Mouse (Mus musculus) liver, postnatal 0 days (tissue): ENCODE data around the gene Plxnd1.
A peak's percentile ranks its signal among the peaks of the same experiment; 100 is the strongest.

Experiments
- CTCF ChIP-seq: sonication (generic); IDR thresholded peaks from 2 replicates; pipeline ENCODE4 v1.5.1; 2016; ENCODE audit warnings: antibody characterized with exemption, low read depth
- EP300 ChIP-seq: IDR thresholded peaks from 2 replicates; pipeline ENCODE4 v1.6.1; 2016; ENCODE audit warnings: antibody characterized with exemption, low read depth, mild to moderate bottlenecking

DNA sequence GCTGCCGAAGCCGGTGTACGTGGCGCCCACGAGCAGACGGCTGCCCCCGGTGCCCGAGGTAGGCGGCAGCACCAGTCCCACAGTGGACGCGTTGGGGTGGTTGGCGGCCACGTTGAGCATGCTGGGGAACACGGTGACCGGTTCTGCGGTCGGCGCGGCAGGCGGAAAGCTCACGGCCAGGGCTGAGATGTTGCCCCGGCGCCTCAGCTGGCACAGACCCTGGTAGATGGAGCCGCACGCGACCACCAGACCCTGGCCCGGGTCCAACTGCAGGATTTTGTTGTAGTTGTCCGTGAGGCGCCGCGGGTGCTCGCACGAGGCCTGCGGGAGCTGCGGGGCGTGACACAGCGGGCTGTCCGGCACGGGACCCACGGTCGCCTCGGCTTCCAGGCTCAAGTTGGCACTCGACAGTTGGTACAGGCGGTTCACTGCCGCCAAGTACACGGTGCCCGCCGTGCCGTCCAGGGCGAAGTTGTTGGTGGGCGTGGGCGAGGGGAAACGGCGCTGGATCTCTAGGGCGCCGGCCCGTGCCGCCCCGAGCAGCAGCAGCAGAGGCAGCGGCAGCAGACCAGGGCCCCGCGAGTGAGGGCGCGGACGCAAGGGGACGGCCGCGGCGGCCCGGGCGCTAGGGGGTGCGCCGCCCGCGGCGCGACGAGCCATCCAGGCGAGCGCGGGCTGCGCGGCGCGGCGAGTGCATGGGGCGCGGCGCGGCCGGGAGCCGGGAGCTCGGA lies 494 bp downstream of the Plxnd1 start:
- TF ChIP-seq CTCF (0 out of 2 replicates have a peak, but pooled peaks have one; percentile 2), EP300 (no peak)
